Mouse (Mus musculus): ENCODE results near the gene Krt83. TPM values are rescaled to one million over a fixed set of nuclear protein-coding genes. Genes with fewer than 3 reads are reported as not detected.

The Krt83 gene
- polyA plus RNA-seq, 1 experiment = 1.8 TPM

DNA sequence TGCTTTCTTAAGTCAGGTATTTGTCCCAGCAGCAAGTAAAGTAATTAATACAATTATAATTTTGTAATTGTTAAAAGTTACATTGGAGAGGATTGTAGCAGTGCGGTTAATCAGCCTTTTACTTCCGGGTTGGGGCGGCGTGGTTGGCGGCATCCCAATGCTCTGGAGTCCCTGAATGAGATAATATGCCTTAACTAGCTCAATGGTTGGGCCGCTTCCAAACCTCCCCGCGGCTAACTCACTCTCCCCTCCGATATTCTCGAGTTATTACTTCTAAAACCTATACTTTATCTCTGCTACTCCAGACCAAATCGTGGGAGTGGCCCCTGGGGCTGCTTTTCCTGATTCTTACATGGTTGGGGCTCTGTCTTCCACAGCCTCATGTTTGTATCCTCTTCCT, 44.7 kb downstream of the Krt83 start:
- H3K36me3 ChIP-seq (ENCODE audit: control insufficient read depth, insufficient read depth, low read length) = no peaks in the 10 kb centered on the region
- TF ChIP-seq CTCF (IDR thresholded peaks at IDR 0.05; ENCODE audit: borderline replicate concordance, control insufficient read depth, extremely low read depth, insufficient read depth, low read length, poor library complexity) = no peak
- TF ChIP-seq POLR2A (IDR thresholded peaks at IDR 0.05; ENCODE audit: control insufficient read depth, extremely low read depth, insufficient read depth, low read length, poor library complexity) = no peak
- no peak overlapping the region for H3K27ac ChIP-seq (ENCODE audit: control insufficient read depth, insufficient read depth, low read length)
- no peak for DNase-seq
- 84% methylated on average over 11 of the region's 11 CpGs for WGBS
- H3K4me3 ChIP-seq (ENCODE audit: control insufficient read depth, insufficient read depth, low read length) = no peak overlapping the region
- no peaks in the 10 kb centered on the region for H3K4me1 ChIP-seq (replicated peaks; ENCODE audit: control insufficient read depth, insufficient read depth, low read length)
- no peaks in the 10 kb centered on the region for H3K27me3 ChIP-seq (ENCODE audit: control insufficient read depth, insufficient read depth, low read length)

DNA sequence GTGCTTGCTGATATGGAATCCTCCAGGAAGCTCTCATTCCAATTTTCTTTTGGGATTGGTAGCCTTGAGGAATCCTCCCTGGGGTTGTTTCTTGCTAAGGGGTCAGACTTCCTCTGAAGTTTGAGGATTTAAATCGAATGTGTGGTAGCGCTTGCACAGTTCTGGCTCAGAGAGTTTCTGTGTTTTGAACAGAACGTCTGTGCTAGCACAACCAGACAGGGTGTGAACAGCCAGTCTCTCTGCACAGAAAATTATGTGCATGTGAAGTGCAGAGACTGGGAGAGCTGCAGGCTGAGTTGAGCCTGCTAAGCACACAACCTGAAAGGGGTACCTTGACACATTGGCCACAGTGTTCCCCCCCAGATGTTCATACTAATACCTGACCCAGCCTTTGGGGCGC, 50.5 kb downstream of the Krt83 start:
- H3K27me3 ChIP-seq (ENCODE audit: control insufficient read depth, insufficient read depth, low read length) = peaks cover 2% of the 10 kb centered on the region; the same call in 1 of the 2 replicates
- no peak overlapping the region for H3K4me3 ChIP-seq (ENCODE audit: control insufficient read depth, insufficient read depth, low read length)
- H3K4me1 ChIP-seq (replicated peaks; ENCODE audit: control insufficient read depth, insufficient read depth, low read length) = no peaks in the 10 kb centered on the region
- 83% methylated on average over 4 of the region's 4 CpGs for WGBS
- no peak overlapping the region for H3K27ac ChIP-seq (ENCODE audit: control insufficient read depth, insufficient read depth, low read length)
- no peaks in the 10 kb centered on the region for H3K36me3 ChIP-seq (ENCODE audit: control insufficient read depth, insufficient read depth, low read length)
- no peak for DNase-seq
- TF ChIP-seq CTCF (IDR thresholded peaks at IDR 0.05; ENCODE audit: borderline replicate concordance, control insufficient read depth, extremely low read depth, insufficient read depth, low read length, poor library complexity) (no peak), POLR2A (IDR thresholded peaks at IDR 0.05; ENCODE audit: control insufficient read depth, extremely low read depth, insufficient read depth, low read length, poor library complexity) (no peak)

DNA sequence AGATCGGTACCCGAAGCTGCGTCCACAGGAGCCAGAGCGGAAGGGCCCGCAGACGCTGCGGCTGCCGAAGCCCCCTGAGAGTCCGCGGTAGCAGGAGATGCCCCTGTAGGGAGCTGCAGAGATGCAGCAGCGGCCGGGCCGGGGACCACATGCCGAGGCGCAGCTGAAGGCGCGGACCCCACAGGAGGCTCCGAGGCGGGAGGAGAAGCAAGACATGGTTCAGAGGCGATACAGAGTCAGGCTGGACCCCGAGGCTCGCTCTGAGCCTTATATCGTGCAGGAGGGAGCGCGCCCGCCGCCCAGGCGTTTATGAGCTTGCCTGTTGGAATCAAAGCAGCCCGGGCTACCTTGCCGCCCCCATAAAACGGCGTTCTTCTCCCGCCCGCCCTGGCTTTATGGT, 52.8 kb downstream of the Krt83 start, which contains the start of gene Krt87:
Krt87 (minus strand) TSS at position 250 of the 400 bp plus-strand sequence.
- H3K4me1 ChIP-seq (replicated peaks; ENCODE audit: control insufficient read depth, insufficient read depth, low read length) = no peaks in the 10 kb centered on the region
- no peak for DNase-seq

DNA sequence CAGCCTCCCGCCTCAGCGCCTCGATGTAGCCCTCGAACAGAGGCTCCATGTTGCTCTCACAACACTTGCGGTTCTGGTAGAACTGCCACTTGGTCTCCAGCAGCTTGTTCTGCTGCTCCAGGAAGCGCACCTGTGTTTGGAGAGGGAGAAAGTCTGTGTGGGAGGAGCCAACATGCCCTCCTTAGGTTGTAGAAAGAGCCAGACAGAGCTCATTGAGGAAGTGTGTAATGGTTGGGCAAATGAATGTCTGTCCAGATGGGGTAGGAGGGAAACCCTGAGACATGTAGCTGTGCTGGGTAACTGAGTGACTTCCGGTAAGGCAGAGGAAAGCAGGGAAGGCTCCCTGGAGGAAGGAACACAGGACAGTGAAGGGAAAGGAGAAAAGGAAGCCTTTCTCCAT, 54.7 kb downstream of the Krt83 start:
- Histone ChIP-seq H3K4me3 (ENCODE audit: control insufficient read depth, insufficient read depth, low read length) (no peak overlapping the region), H3K27ac (ENCODE audit: control insufficient read depth, insufficient read depth, low read length) (no peak overlapping the region), H3K27me3 (ENCODE audit: control insufficient read depth, insufficient read depth, low read length) (peaks cover 2% of the 10 kb centered on the region; the same call in 1 of the 2 replicates), H3K4me1 (replicated peaks; ENCODE audit: control insufficient read depth, insufficient read depth, low read length) (no peaks in the 10 kb centered on the region), H3K36me3 (ENCODE audit: control insufficient read depth, insufficient read depth, low read length) (no peaks in the 10 kb centered on the region)
- no peak for DNase-seq
- TF ChIP-seq POLR2A (IDR thresholded peaks at IDR 0.05; ENCODE audit: control insufficient read depth, extremely low read depth, insufficient read depth, low read length, poor library complexity) (no peak), CTCF (IDR thresholded peaks at IDR 0.05; ENCODE audit: borderline replicate concordance, control insufficient read depth, extremely low read depth, insufficient read depth, low read length, poor library complexity) (no peak)
- 45% methylated on average over 7 of the region's 7 CpGs for WGBS

More for the DNA sequence above, 52.8 kb downstream of the Krt83 start, which contains the start of gene Krt87:
- TF ChIP-seq CTCF (IDR thresholded peaks at IDR 0.05; ENCODE audit: borderline replicate concordance, control insufficient read depth, extremely low read depth, insufficient read depth, low read length, poor library complexity) (no peak), POLR2A (IDR thresholded peaks at IDR 0.05; ENCODE audit: control insufficient read depth, extremely low read depth, insufficient read depth, low read length, poor library complexity) (no peak)
- Histone ChIP-seq H3K36me3 (ENCODE audit: control insufficient read depth, insufficient read depth, low read length) (no peaks in the 10 kb centered on the region), H3K27me3 (ENCODE audit: control insufficient read depth, insufficient read depth, low read length) (peaks cover 2% of the 10 kb centered on the region; the same call in 1 of the 2 replicates), H3K4me3 (ENCODE audit: control insufficient read depth, insufficient read depth, low read length) (no peak within 1 kb of the TSS), H3K27ac (ENCODE audit: control insufficient read depth, insufficient read depth, low read length) (no peak within 1 kb of the TSS)
- 15% methylated on average over 34 of the region's 34 CpGs for WGBS

Other genes starting within 250 kb of the Krt83 start
- gene Nr4a1, start 237.2 kb downstream of the Krt83 start, polyA plus RNA-seq (2012; rRNA removed) = 164 TPM in 2 replicates
- gene Atg101, start 207.2 kb downstream of the Krt83 start, polyA plus RNA-seq (2012; rRNA removed) = 68.5 and 75.2 TPM in 2 replicates
- gene 6030408B16Rik, start 198.3 kb downstream of the Krt83 start, polyA plus RNA-seq (2012; rRNA removed) = 0.55 and 0.88 TPM in 2 replicates
- 3.1 and 3.8 TPM in 2 replicates for gene Krt80, start 121.3 kb downstream of the Krt83 start, polyA plus RNA-seq (2012; rRNA removed)
- gene Krt7, start 80.5 kb downstream of the Krt83 start, polyA plus RNA-seq (2012; rRNA removed) = 20.8 and 28.3 TPM in 2 replicates
- 0.57 and 0.77 TPM in 2 replicates for gene Krt87, start 52.7 kb downstream of the Krt83 start, polyA plus RNA-seq (2012; rRNA removed)
- not detected in 2 replicates for gene Krt88, start 43.8 kb downstream of the Krt83 start, polyA plus RNA-seq (2012; rRNA removed)
- 0.56 and 0.66 TPM in 2 replicates for gene Krt81, start 27.8 kb downstream of the Krt83 start, polyA plus RNA-seq (2012; rRNA removed)
- 0.18 and 0.35 TPM in 2 replicates for gene Krt86, start 18.0 kb downstream of the Krt83 start, polyA plus RNA-seq (2012; rRNA removed)
- gene Gm49425, start 25.7 kb upstream of the Krt83 start, polyA plus RNA-seq (2012; rRNA removed) = 0.17 and 0.24 TPM in 2 replicates
- 2.2 and 2.9 TPM in 2 replicates for gene Krt84, start 41.3 kb upstream of the Krt83 start, polyA plus RNA-seq (2012; rRNA removed)
- 0.05 and 0.13 TPM in 2 replicates for gene Krt82, start 59.2 kb upstream of the Krt83 start, polyA plus RNA-seq (2012; rRNA removed)
- 0.09 and 0.16 TPM in 2 replicates for gene Krt90, start 71.4 kb upstream of the Krt83 start, polyA plus RNA-seq (2012; rRNA removed)
- gene Krt75, start 82.4 kb upstream of the Krt83 start, polyA plus RNA-seq (2012; rRNA removed) = 0.49 and 0.82 TPM in 2 replicates
- not detected in 2 replicates for gene Gm5414, start 136.7 kb upstream of the Krt83 start, polyA plus RNA-seq (2012; rRNA removed)
- gene Gm5478, start 155.9 kb upstream of the Krt83 start, polyA plus RNA-seq (2012; rRNA removed) = not detected in 2 replicates
- 0.68 and 1.1 TPM in 2 replicates for gene Krt6b, start 188.8 kb upstream of the Krt83 start, polyA plus RNA-seq (2012; rRNA removed)
- gene Krt6a, start 202.8 kb upstream of the Krt83 start, polyA plus RNA-seq (2012; rRNA removed) = 2.3 and 2.4 TPM in 2 replicates
- gene Krt5, start 221.4 kb upstream of the Krt83 start, polyA plus RNA-seq (2012; rRNA removed) = 154 and 184 TPM in 2 replicates

Measured in thymus, adult 2 months (tissue).